Mouse (Mus musculus) stomach, postnatal 0 days (tissue): ENCODE data around the gene Qk. TPM values are rescaled to one million over a fixed set of nuclear protein-coding genes. Genes with fewer than 3 reads are reported as not detected.
A peak's percentile ranks its signal among the peaks of the same experiment; 100 is the strongest.

ENCODE experiments used
- ATAC-seq: fragments of 200-750 bp; cut with Nextera tagmentation; 2 replicates; pipeline ENCODE4 v1.8.0; 2017; ENCODE audit not compliant: low FRiP score, low TSS enrichment
- DNase-seq: peaks from one replicate; pipeline ENCODE4 v3.0.0-alpha.2; 2016; ENCODE audit warnings: low spot score
- H3K27ac ChIP-seq: fragments of 300-500 bp; sonication (generic); replicated peaks from 2 replicates; pipeline ENCODE4 v1.5.1; 2014; ENCODE audit warnings: mild to moderate bottlenecking, control low read depth
- H3K27me3 ChIP-seq: fragments of 300-500 bp; sonication (generic); 2 replicates; pipeline ENCODE4 v1.6.1; 2014; ENCODE audit warnings: low read length; ENCODE audit not compliant: control insufficient read depth, insufficient read depth
- H3K36me3 ChIP-seq: fragments of 300-500 bp; sonication (generic); 2 replicates; pipeline ENCODE4 v1.6.1; 2014; ENCODE audit warnings: low read length, mixed read lengths; ENCODE audit not compliant: control insufficient read depth, insufficient read depth
- H3K4me1 ChIP-seq: fragments of 300-500 bp; sonication (generic); replicated peaks from 2 replicates; pipeline ENCODE4 v1.6.1; 2014; ENCODE audit warnings: antibody characterized with exemption; ENCODE audit not compliant: control insufficient read depth, insufficient read depth
- H3K4me2 ChIP-seq: fragments of 300-500 bp; sonication (generic); replicated peaks from 2 replicates; pipeline ENCODE4 v1.6.1; 2014; ENCODE audit warnings: low read depth, mild to moderate bottlenecking, control low read depth, moderate library complexity
- H3K4me3 ChIP-seq: fragments of 300-500 bp; sonication (generic); 2 replicates; pipeline ENCODE4 v1.5.1; 2014; ENCODE audit warnings: low read depth, low read length, control low read depth
- H3K9ac ChIP-seq: fragments of 300-500 bp; sonication (generic); 2 replicates; pipeline ENCODE4 v1.6.1; 2014; ENCODE audit warnings: mild to moderate bottlenecking, low read length, control low read depth, mixed read lengths
- H3K9me3 ChIP-seq: fragments of 300-500 bp; sonication (generic); 2 replicates; pipeline ENCODE4 v1.6.1; 2016; ENCODE audit warnings: low read length; ENCODE audit not compliant: control insufficient read depth
- CTCF ChIP-seq: IDR thresholded peaks from 2 replicates; pipeline ENCODE4 v1.5.1; 2016; ENCODE audit warnings: antibody characterized with exemption, low read depth, mild to moderate bottlenecking, moderate library complexity
- EP300 ChIP-seq: optimal IDR thresholded peaks from 2 replicates; pipeline ENCODE3; 2016; ENCODE audit warnings: antibody characterized with exemption
- WGBS: fragments of 180-500 bp; shearing (Covaris S2); extraction: QIAGEN DNeasy Blood & Tissue Kit; methylation state at CpG from one replicate; pipeline ENCODE4 v1.1.7; 2014; 5-methylcytosine and 5-hydroxymethylcytosine counted together
- polyA plus RNA-seq: library from polyadenylated mRNA; unstranded; fragments of >200 nt; fragmentation: Nextera tagmentation; extraction: Ambion mirVana; gene quantifications from 2 replicates; pipeline ENCODE4 v1.2.1, GENCODE M21; 2015

Qk gene
- polyA plus RNA-seq, 1 experiment from 2014 or later = 9.7 TPM

GRCm38 (mm10) chr17:10187431-10188020 is 132.1 kb downstream of the Qk start:
- WGBS = 84% methylated on average over 4 of the region's 4 CpGs
- DNase-seq (no peak), ATAC-seq (no peak)
- Histone ChIP-seq H3K27me3 (no peaks in the 10 kb centered on the region), H3K27ac (no peak overlapping the region), H3K9ac (no peak overlapping the region), H3K4me2 (no peak overlapping the region), H3K9me3 (no peaks in the 10 kb centered on the region), H3K4me1 (no peaks in the 10 kb centered on the region), H3K4me3 (no peak overlapping the region), H3K36me3 (no peaks in the 10 kb centered on the region)
- TF ChIP-seq EP300 = no peak
- no peak for TF ChIP-seq CTCF

GRCm38 (mm10) chr17:10181761-10182160 is 137.9 kb downstream of the Qk start:
- no peak for ATAC-seq
- 68% methylated on average over 6 of the region's 6 CpGs for WGBS

GRCm38 (mm10) chr17:10177096-10177495 is 142.6 kb downstream of the Qk start:
- no peaks in the 10 kb centered on the region for H3K36me3 ChIP-seq
- no peak overlapping the region for H3K4me2 ChIP-seq
- H3K27me3 ChIP-seq = no peaks in the 10 kb centered on the region
- no peaks in the 10 kb centered on the region for H3K9me3 ChIP-seq
- no peak overlapping the region for H3K9ac ChIP-seq
- H3K27ac ChIP-seq = no peak overlapping the region
- DNase-seq = no peak
- no peaks in the 10 kb centered on the region for H3K4me1 ChIP-seq
- 60% methylated on average over 5 of the region's 5 CpGs for WGBS
- ATAC-seq = no peak
- no peak overlapping the region for H3K4me3 ChIP-seq
- no peak for TF ChIP-seq CTCF
- TF ChIP-seq EP300 = no peak

More at GRCm38 (mm10) chr17:10181761-10182160, 137.9 kb downstream of the Qk start:
- H3K36me3 ChIP-seq = no peaks in the 10 kb centered on the region
- H3K27me3 ChIP-seq = no peaks in the 10 kb centered on the region
- H3K4me1 ChIP-seq = no peaks in the 10 kb centered on the region
- no peaks in the 10 kb centered on the region for H3K9me3 ChIP-seq
- no peak for DNase-seq
- no peak overlapping the region for H3K9ac ChIP-seq
- no peak for TF ChIP-seq CTCF
- TF ChIP-seq EP300 = no peak
- no peak overlapping the region for H3K4me2 ChIP-seq
- no peak overlapping the region for H3K27ac ChIP-seq
- H3K4me3 ChIP-seq = no peak overlapping the region

GRCm38 (mm10) chr17:10161258-10161657 is 158.4 kb downstream of the Qk start:
- no peak overlapping the region for H3K4me2 ChIP-seq
- 79% methylated on average over 3 of the region's 3 CpGs for WGBS
- no peak overlapping the region for H3K27ac ChIP-seq
- H3K9ac ChIP-seq = no peak overlapping the region
- H3K27me3 ChIP-seq = no peaks in the 10 kb centered on the region
- H3K36me3 ChIP-seq = no peaks in the 10 kb centered on the region
- ATAC-seq = no peak
- no peaks in the 10 kb centered on the region for H3K9me3 ChIP-seq
- TF ChIP-seq EP300 = no peak
- no peak for TF ChIP-seq CTCF
- no peak for DNase-seq
- H3K4me3 ChIP-seq = no peak overlapping the region
- no peaks in the 10 kb centered on the region for H3K4me1 ChIP-seq

- no peaks in the 10 kb centered on the region for H3K27me3 ChIP-seq
- H3K4me3 ChIP-seq = no peak overlapping the region
- WGBS = 77% methylated on average over 6 of the region's 6 CpGs
- no peak for DNase-seq
- no peak overlapping the region for H3K4me2 ChIP-seq
- no peak for ATAC-seq
- H3K9ac ChIP-seq = no peak overlapping the region
- H3K4me1 ChIP-seq = no peaks in the 10 kb centered on the region
- no peak overlapping the region for H3K27ac ChIP-seq
- TF ChIP-seq EP300 (no peak), CTCF (no peak)
- H3K36me3 ChIP-seq = no peaks in the 10 kb centered on the region
- no peaks in the 10 kb centered on the region for H3K9me3 ChIP-seq
Measured at GRCm38 (mm10) chr17:10160415-10160814, 159.2 kb downstream of the Qk start.

- H3K4me2 ChIP-seq = no peak overlapping the region
Measured at GRCm38 (mm10) chr17:10152808-10153413, 166.7 kb downstream of the Qk start.

More at GRCm38 (mm10) chr17:10152808-10153413, 166.7 kb downstream of the Qk start:
- Histone ChIP-seq H3K4me1 (no peaks in the 10 kb centered on the region), H3K27me3 (no peaks in the 10 kb centered on the region), H3K9me3 (no peaks in the 10 kb centered on the region), H3K27ac (no peak overlapping the region), H3K4me3 (no peak overlapping the region), H3K9ac (no peak overlapping the region), H3K36me3 (no peaks in the 10 kb centered on the region)
- ATAC-seq (0 out of 2 replicates have a peak, but pooled peaks have one; percentile 29), DNase-seq (no peak)
- TF ChIP-seq EP300 = no peak
- TF ChIP-seq CTCF = no peak
- 62% methylated on average over 8 of the region's 8 CpGs for WGBS
